Mouse (Mus musculus): Measurements from ENCODE around the gene Rarb. TPM values are rescaled to one million over a fixed set of nuclear protein-coding genes. Genes with fewer than 3 reads are reported as not detected.

Gene Rarb
- total and polyA plus RNA-seq, 3 experiments: 0.04 TPM; not detected in 2

GRCm38 (mm10) chr14:16732054-16732453 lies 86.9 kb downstream of the Rarb start:
- Histone ChIP-seq H3K4me3 (replicated peaks in 1 of 3; ENCODE audit: low read depth in 2 of 3, low read length in 2 of 3, poor library complexity in 1 of 3) (no peak overlapping the region), H3K79me2 (replicated peaks; ENCODE audit: control insufficient read depth, extremely low read depth, insufficient read depth, poor library complexity, severe bottlenecking) (no peaks in the 10 kb centered on the region), H3K4me1 (ENCODE audit: control insufficient read depth in 1 of 2, insufficient read depth in 2 of 2) (0 out of 4 replicates have a peak, but pooled peaks cover 0 to 4% of the 10 kb centered on the region in 2 experiments), H3K9me3 (replicated peaks; ENCODE audit: low read length) (no peaks in the 10 kb centered on the region), H3K27ac (ENCODE audit: insufficient read depth, low read depth) (no peak overlapping the region), H3K36me3 (replicated peaks in 1 of 2; ENCODE audit: control insufficient read depth in 1 of 2, insufficient read depth in 1 of 2, low read length in 1 of 2) (no peaks in the 10 kb centered on the region), H3K4me2 (ENCODE audit: insufficient read depth, low read depth, poor library complexity, severe bottlenecking) (no peak overlapping the region), H3K27me3 (replicated peaks) (no peaks in the 10 kb centered on the region), H3K9ac (ENCODE audit: insufficient read depth, low read depth) (no peak overlapping the region)
- no peak for DNase-seq (ENCODE audit: extremely low read depth)
- TF ChIP-seq NELFE (IDR thresholded peaks at IDR 0.05; ENCODE audit: low read depth, low read length) (no peak), ETS1 (conservative IDR thresholded peaks at IDR 0.05; ENCODE audit: low read depth, low read length) (no peak), UBTF (IDR thresholded peaks at IDR 0.05; ENCODE audit: low read depth, low read length) (no peak), IRF4 (IDR thresholded peaks at IDR 0.05; ENCODE audit: low read depth, low read length) (no peak), ZC3H11A (IDR thresholded peaks at IDR 0.05; ENCODE audit: low read depth, low read length) (no peak), JUN (IDR thresholded peaks at IDR 0.05; ENCODE audit: insufficient read depth, low read depth, low read length) (no peak), MYC (IDR thresholded peaks at IDR 0.05; ENCODE audit: low read depth, low read length) (no peak), MEF2A (IDR thresholded peaks at IDR 0.05; ENCODE audit: borderline replicate concordance, low read depth, low read length) (no peak), BHLHE40 (IDR thresholded peaks at IDR 0.05; ENCODE audit: low read depth, low read length) (no peak), EP300 (IDR thresholded peaks at IDR 0.05; ENCODE audit: low read length) (no peak), PAX5 (IDR thresholded peaks at IDR 0.05; ENCODE audit: low read length) (no peak), ZMIZ1 (IDR thresholded peaks at IDR 0.05; ENCODE audit: low read depth, low read length) (no peak), HCFC1 (IDR thresholded peaks at IDR 0.05; ENCODE audit: low read depth, low read length) (no peak), ZNF384 (IDR thresholded peaks at IDR 0.05; ENCODE audit: low read depth, low read length) (no peak)
- in situ Hi-C loops (cut with MboI; ENCODE audit: low pct_ligation_motif_present, low pct_unique_long_range_greater_than_20kb, low sequenced_read_pairs): no loop called here
- dilution Hi-C loops (cut with MboI; ENCODE audit: extremely low pct_ligation_motif_present, extremely low pct_unique_long_range_greater_than_20kb, low sequenced_read_pairs): no loop called here

DNA sequence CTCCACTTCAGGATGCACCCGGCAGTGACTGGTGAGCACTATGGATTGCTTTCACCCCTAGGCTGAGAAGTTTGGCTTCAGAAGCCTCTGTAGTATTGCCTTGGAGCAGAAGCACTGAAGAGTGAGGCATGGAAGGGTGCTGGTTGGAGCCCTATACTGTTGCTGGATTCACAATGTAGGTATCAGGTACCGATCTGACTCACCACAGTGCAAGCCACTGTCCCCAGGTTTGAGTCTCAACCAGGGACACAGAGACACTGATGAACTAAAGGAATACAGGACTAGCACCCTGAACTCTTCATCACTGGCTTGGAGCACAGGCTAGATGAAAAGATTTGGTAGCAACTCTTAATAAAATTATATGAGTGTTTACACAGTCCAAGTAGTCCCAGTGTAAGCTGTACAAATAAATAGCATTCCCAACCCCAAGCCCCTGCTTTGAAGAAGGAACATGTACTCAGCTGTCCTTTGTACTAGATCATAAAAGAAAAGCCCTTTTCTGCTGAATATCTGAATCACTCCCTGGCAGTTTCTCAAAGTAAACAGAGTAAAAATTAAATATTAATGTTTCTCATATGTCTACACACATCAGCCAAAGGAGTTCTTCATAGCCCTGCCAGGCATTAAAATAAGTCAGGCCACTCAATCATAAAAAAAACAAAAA lies 90.6 kb downstream of the Rarb start:
- H3K27me3 ChIP-seq (replicated peaks): no peaks in the 10 kb centered on the region
- H3K36me3 ChIP-seq (replicated peaks in 1 of 2; ENCODE audit: control insufficient read depth in 1 of 2, insufficient read depth in 1 of 2, low read length in 1 of 2): no peaks in the 10 kb centered on the region
- no peak overlapping the region for H3K27ac ChIP-seq (ENCODE audit: insufficient read depth, low read depth)
- H3K4me3 ChIP-seq (replicated peaks in 1 of 3; ENCODE audit: low read depth in 2 of 3, low read length in 2 of 3, poor library complexity in 1 of 3): no peak overlapping the region
- in situ Hi-C loops (cut with MboI; ENCODE audit: low pct_ligation_motif_present, low pct_unique_long_range_greater_than_20kb, low sequenced_read_pairs): no loop called here
- no peak overlapping the region for H3K4me2 ChIP-seq (ENCODE audit: insufficient read depth, low read depth, poor library complexity, severe bottlenecking)
- H3K4me1 ChIP-seq (ENCODE audit: control insufficient read depth in 1 of 2, insufficient read depth in 2 of 2): 0 out of 4 replicates have a peak, but pooled peaks cover 0 to 4% of the 10 kb centered on the region in 2 experiments
- H3K9ac ChIP-seq (ENCODE audit: insufficient read depth, low read depth): no peak overlapping the region
- H3K79me2 ChIP-seq (replicated peaks; ENCODE audit: control insufficient read depth, extremely low read depth, insufficient read depth, poor library complexity, severe bottlenecking): no peaks in the 10 kb centered on the region
- dilution Hi-C loops (cut with MboI; ENCODE audit: extremely low pct_ligation_motif_present, extremely low pct_unique_long_range_greater_than_20kb, low sequenced_read_pairs): no loop called here
- DNase-seq (ENCODE audit: extremely low read depth): no peak
- no peaks in the 10 kb centered on the region for H3K9me3 ChIP-seq (replicated peaks; ENCODE audit: low read length)
- TF ChIP-seq SMC3 (IDR thresholded peaks at IDR 0.05; ENCODE audit: low read depth, low read length): no peak
- TF ChIP-seq HCFC1 (IDR thresholded peaks at IDR 0.05; ENCODE audit: low read depth, low read length): no peak
- TF ChIP-seq MAZ (IDR thresholded peaks at IDR 0.05; ENCODE audit: low read depth, low read length): no peak
- no peak for TF ChIP-seq BHLHE40 (IDR thresholded peaks at IDR 0.05; ENCODE audit: low read depth, low read length)
- no peak for TF ChIP-seq POLR2A (IDR thresholded peaks at IDR 0.05; ENCODE audit: low read depth, low read length)
- TF ChIP-seq EP300 (IDR thresholded peaks at IDR 0.05; ENCODE audit: low read length): no peak

Data from CH12.LX (cell line).